Mouse (Mus musculus) cerebral cortex, adult 2 months (tissue): Measurements from ENCODE around the gene Grip1.

Source experiments
- WGBS: fragments of 180-500 bp; shearing (Covaris S2); methylation state at CpG from one replicate; pipeline ENCODE4 v1.1.7; 2018; 5-methylcytosine and 5-hydroxymethylcytosine counted together

The Grip1 gene

GRCm38 (mm10) chr10:119458991-119459390, 5.4 kb downstream of the Grip1 start:
- 90% methylated on average over 2 of the region's 2 CpGs for WGBS

DNA sequence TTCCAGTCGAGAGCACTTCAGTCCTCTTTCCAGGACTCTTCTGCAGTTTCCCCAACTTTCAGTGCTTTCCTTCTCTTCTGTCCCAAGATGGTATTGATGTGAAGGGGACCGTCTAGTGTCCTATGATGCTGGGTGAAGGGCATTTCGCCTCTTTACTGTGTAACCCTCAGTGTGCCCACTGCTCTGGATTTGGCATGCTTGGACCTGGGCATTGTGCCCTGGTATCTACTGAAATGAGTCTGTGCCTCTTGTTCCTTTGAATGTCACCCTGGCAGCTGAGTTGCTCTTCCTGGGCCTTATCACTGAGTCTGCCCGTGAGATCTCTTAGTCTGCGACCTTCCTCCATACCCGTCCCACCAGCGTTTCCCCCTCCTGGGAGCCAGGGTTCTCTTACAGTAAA, 9.7 kb downstream of the Grip1 start:
- 89% methylated on average over 7 of the region's 7 CpGs for WGBS

DNA sequence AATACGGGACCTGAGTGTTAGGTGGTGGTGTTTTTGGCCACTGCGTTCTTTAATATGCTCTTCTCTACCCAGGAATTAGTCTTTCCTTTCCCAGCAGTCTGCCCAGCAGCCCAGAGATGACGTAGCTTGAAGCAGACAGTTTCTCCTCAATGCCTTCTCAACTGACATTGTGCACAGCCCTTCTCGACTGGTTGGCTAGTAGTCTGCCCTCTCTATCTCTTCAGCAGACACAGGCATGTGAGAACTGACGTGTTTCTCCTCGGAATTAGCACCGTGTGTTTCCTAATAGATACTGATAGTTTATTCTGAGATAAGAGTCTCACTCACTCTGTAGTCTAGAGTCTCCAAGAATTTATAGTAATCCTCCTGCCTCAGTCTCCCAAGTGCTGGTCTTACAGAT, 10.2 kb downstream of the Grip1 start:
- WGBS = 88% methylated on average over 7 of the region's 7 CpGs

- 94% methylated on average over 18 of the region's 18 CpGs for whole genome bisulfite sequencing
Observed at GRCm38 (mm10) chr10:119467976-119468375, 14.3 kb downstream of the Grip1 start.

- 78% methylated on average over 1 of the region's 1 CpGs for WGBS
Observed at GRCm38 (mm10) chr10:119470096-119470495, 16.5 kb downstream of the Grip1 start.

- WGBS = 71% methylated on average over 9 of the region's 9 CpGs
Observed at GRCm38 (mm10) chr10:119475166-119475565, 21.5 kb downstream of the Grip1 start.

DNA sequence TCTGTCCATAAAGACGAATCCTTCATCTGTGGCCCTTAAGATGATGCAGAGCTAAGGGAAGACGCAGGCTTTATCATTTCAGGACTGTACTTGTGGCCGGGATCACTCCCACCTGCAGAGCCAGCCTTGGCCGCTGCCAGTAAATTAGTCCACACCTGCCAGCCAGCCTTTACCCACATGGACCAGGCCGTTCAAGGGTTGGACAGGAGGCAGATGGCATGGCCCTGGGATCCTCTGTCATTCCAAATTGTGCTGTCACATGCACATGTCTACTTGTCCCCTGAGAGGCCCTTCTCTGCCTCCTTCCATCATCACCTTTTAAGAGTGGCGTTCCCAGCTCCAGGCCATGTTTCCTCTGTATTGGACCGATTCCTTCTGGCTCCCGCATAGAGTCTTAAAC, 24.0 kb downstream of the Grip1 start:
- 92% methylated on average over 8 of the region's 8 CpGs for WGBS

DNA sequence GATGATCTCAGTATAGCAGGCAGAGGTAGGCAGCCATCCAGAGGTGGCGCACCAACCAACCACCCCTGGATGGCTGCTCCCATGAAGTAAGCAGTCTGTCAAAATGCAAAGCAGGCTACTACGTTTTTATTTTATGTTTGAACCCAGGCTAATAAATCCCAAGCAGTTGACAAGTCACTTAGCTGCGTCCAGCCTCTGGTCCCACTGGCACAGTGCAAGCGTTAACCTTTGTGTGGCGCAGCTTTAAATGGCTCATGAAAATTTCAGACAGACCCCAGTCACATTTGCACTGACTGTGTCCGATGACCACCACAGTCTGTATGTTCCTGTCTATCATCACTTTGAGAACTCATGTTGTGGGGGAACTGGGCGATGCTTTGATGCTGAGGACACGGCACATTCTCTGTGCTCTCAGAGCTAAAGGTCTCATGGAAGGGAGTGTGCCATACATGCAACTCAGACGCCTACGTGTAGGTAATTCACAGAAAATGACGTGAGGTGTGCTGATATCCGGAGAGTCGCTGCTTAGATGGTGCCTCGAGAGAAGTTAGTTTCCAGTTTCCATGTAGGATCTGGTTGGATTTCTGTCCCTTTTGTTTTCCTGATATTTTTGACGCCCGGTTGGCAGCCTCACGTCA, 29.6 kb downstream of the Grip1 start:
- 79% methylated on average over 17 of the region's 17 CpGs for WGBS

- WGBS = 38% methylated on average over 6 of the region's 6 CpGs
Observed at GRCm38 (mm10) chr10:119483766-119484165, 30.1 kb downstream of the Grip1 start.

DNA sequence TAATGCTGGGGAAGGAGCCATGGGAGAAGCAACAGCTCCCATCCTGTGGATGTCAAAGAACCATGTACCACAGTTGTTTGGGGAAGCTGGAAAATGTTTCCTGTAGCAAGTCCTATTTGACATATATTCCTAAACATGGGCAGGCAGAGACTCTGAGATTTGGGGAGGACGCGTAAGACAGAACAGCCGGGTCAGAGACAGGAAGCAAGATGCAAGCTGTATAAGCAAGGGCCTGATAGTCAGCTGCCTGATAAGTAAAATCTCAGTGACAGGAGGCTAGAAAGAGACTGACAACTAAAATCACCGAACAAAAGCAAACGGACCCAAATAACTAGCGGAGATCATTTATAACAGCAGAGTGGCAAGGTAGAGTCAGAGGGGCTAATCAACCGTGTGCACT, 33.3 kb downstream of the Grip1 start:
- WGBS = 85% methylated on average over 7 of the region's 7 CpGs

DNA sequence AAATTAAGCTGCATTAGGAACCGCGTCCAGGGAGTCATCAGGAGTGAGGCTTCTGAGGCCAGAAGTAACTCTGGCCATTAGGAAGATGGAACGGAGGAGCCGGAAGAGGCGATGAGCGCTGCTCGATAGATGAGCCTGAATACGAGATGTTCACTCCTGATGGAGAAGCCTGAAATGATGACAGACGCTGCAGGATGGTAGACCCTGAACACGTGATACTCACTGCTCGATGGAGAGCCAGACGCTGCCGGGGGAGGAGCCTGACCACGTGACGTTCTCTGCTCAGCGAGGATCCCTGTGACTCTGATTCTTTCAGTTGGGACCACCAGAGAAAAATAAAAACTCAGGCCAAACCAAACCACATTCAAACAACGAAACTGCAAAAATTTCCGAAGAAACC, 37.2 kb downstream of the Grip1 start:
- 97% methylated on average over 18 of the region's 18 CpGs for WGBS

DNA sequence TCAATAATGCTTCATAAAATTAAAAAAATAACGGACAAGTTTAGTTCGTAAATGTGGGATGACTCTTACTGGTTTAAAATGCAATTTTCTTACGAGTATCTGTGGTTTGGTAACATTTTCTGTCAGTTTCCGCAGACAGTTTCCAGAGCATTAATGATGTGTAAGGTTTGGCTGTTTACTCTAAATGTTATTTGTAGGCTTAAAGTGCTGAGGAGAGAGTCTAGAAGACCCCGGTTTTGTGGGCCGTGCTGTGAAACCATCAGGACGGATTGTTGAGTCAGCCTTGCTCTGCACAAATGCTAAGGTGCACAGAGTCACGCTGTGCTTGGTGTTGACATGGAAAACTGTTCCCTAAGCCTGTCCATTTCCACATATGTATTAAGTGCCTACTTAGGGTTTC, 41.7 kb downstream of the Grip1 start:
- WGBS = 92% methylated on average over 8 of the region's 8 CpGs

GRCm38 (mm10) chr10:119496221-119496620, 42.6 kb downstream of the Grip1 start:
- WGBS = 31% methylated on average over 5 of the region's 5 CpGs

DNA sequence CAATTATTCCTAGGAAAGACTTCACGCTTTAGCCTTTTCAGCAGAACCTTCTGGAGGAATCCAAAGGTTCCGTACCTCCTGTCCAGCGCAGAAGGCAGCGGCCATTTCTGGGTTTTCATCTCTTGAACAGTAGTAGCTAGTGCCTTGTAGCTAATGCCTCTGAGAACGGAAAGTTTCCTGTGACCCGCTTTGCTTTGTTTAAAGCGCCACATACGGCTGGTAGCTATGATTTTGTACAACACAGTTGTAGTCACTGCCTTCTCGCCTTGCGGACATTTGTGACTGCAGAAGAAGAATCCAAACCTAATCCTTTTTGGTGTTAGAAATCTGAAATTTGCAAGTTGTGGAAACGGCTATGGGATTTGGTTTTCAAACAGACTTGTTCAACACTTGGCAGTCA, 68.1 kb downstream of the Grip1 start:
- WGBS = 68% methylated on average over 11 of the region's 11 CpGs

- 79% methylated on average over 3 of the region's 3 CpGs for WGBS
Observed at GRCm38 (mm10) chr10:119525730-119526129, 72.1 kb downstream of the Grip1 start.

DNA sequence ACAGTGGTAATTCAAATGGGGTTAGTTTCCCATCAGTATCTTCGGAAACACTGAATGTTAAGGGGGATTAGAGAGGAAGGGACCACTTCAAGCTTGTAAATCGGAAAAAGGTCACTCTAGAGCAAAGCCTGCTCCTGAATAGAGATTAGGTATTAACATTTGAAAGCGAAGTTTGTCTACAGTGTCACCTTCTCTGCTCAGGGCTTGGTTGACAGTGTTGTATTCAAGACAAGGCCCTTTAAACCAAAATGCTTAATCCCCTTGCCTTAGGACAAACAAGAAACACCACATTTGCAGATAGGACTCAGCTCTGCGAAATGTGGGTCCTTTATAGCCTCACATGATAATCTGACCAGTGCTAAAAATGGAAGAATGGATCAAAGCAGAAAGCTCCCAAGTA, 81.2 kb downstream of the Grip1 start:
- WGBS = 66% methylated on average over 4 of the region's 4 CpGs

- 97% methylated on average over 4 of the region's 4 CpGs for WGBS
Observed at GRCm38 (mm10) chr10:119541655-119542054, 88.0 kb downstream of the Grip1 start.

- WGBS = 77% methylated on average over 7 of the region's 7 CpGs
Observed at GRCm38 (mm10) chr10:119543771-119544170, 90.1 kb downstream of the Grip1 start.

GRCm38 (mm10) chr10:119544743-119545142, 91.1 kb downstream of the Grip1 start:
- WGBS = 74% methylated on average over 9 of the region's 9 CpGs

GRCm38 (mm10) chr10:119547875-119548274, 94.2 kb downstream of the Grip1 start:
- WGBS = 44% methylated on average over 5 of the region's 5 CpGs

- whole genome bisulfite sequencing = 82% methylated on average over 10 of the region's 10 CpGs
Observed at GRCm38 (mm10) chr10:119548774-119549173, 95.1 kb downstream of the Grip1 start.

DNA sequence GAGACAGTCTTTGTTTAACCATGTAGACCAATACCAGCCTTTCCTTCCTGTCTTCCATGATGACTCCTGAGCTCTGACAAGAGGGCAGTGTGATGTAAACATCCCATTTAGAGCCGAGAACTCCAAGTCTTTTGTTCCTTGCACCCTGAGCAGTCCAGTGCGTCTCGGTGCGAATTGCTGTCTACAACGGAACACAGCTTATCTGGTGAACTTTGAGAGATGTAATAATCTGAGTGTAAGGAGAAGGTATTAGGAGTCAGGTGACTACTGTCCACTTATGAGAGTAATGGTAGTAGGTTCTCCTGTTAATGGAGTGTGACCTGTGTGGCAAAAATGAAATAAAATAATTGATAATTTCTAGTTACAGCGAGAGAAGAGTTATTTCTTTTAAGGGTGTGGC, 97.0 kb downstream of the Grip1 start:
- WGBS = 76% methylated on average over 6 of the region's 6 CpGs

- WGBS = 44% methylated on average over 7 of the region's 7 CpGs
Observed at GRCm38 (mm10) chr10:119556346-119556745, 102.7 kb downstream of the Grip1 start.

- 75% methylated on average over 7 of the region's 7 CpGs for WGBS
Observed at GRCm38 (mm10) chr10:119558432-119558831, 104.8 kb downstream of the Grip1 start.
